Mouse (Mus musculus) monocyte, adult 5-6 weeks (primary cell): ENCODE results near the gene Btn1a1. TPM values are rescaled to one million over a fixed set of nuclear protein-coding genes. Genes with fewer than 3 reads are reported as not detected.

ENCODE experiments used
- ATAC-seq: fragments of 153-309, 156-312 bp; replicated peaks from 2 replicates; pipeline ENCODE4 v1.8.0; 2017; ENCODE audit warnings: mild to moderate bottlenecking; ENCODE audit not compliant: low TSS enrichment, insufficient number of reproducible peaks, severe bottlenecking, poor library complexity, low FRiP score
- total RNA-seq: library from RNA; stranded (forward); fragments of 200-1000, 200-491, 200-594 nt; gene quantifications from 3 replicates; pipeline ENCODE4 v1.2.3, GENCODE M21; 2017

Btn1a1 gene
- total RNA-seq: not detected in 3 replicates

- ATAC-seq: no peak
These were observed at the start of gene Btn1a1 for GRCm38 (mm10) chr13:23465600-23466109. Gene Btn1a1, minus strand, starts transcription at chr13:23465901.

GRCm38 (mm10) chr13:23515281-23515680 is 49.6 kb upstream of the Btn1a1 start:
- ATAC-seq: no peak

GRCm38 (mm10) chr13:23513517-23513916 is 47.8 kb upstream of the Btn1a1 start:
- no peak for ATAC-seq

- no peak for ATAC-seq
These were observed 44.4 kb upstream of the Btn1a1 start for GRCm38 (mm10) chr13:23510127-23510526.

- ATAC-seq: no peak
These were observed 41.3 kb upstream of the Btn1a1 start for GRCm38 (mm10) chr13:23506819-23507515.

GRCm38 (mm10) chr13:23506351-23506750 is 40.6 kb upstream of the Btn1a1 start:
- ATAC-seq: no peak

- no peak for ATAC-seq
These were observed 40.1 kb upstream of the Btn1a1 start for GRCm38 (mm10) chr13:23505662-23506345.

- ATAC-seq: no peak
These were observed 38.1 kb upstream of the Btn1a1 start for GRCm38 (mm10) chr13:23503797-23504196.

- ATAC-seq: no peak
These were observed 37.2 kb upstream of the Btn1a1 start for GRCm38 (mm10) chr13:23502916-23503315.

GRCm38 (mm10) chr13:23502031-23502567 is 36.4 kb upstream of the Btn1a1 start:
- ATAC-seq: no peak

GRCm38 (mm10) chr13:23501511-23501910 is 35.8 kb upstream of the Btn1a1 start:
- no peak for ATAC-seq

- no peak for ATAC-seq
These were observed 34.9 kb upstream of the Btn1a1 start for GRCm38 (mm10) chr13:23500424-23501200.

- no peak for ATAC-seq
These were observed 34.2 kb upstream of the Btn1a1 start for GRCm38 (mm10) chr13:23499943-23500342.

- no peak for ATAC-seq
These were observed 33.0 kb upstream of the Btn1a1 start for GRCm38 (mm10) chr13:23498653-23499052.

- no peak for ATAC-seq
These were observed 32.1 kb upstream of the Btn1a1 start for GRCm38 (mm10) chr13:23497656-23498321.

GRCm38 (mm10) chr13:23495526-23495925 is 29.8 kb upstream of the Btn1a1 start:
- no peak for ATAC-seq

- ATAC-seq: no peak
These were observed 26.3 kb upstream of the Btn1a1 start for GRCm38 (mm10) chr13:23491990-23492389.

GRCm38 (mm10) chr13:23491263-23491662 is 25.6 kb upstream of the Btn1a1 start:
- ATAC-seq: no peak

GRCm38 (mm10) chr13:23490863-23491262 is 25.2 kb upstream of the Btn1a1 start:
- no peak for ATAC-seq
